Mouse (Mus musculus) cerebellum, adult 2 months (tissue): ENCODE results near the gene Nr2e1.

Experiments used
- CTCF ChIP-seq: fragments of 200-500 bp; IDR thresholded peaks from 2 replicates; pipeline ENCODE4 v1.5.1; 2011; ENCODE audit warnings: low read depth, mild to moderate bottlenecking, control low read depth, low read length, moderate library complexity, borderline replicate concordance; ENCODE audit not compliant: insufficient read depth
- POLR2A ChIP-seq: fragments of 200-500 bp; IDR thresholded peaks from 2 replicates; pipeline ENCODE4 v1.6.1; 2011; ENCODE audit warnings: low read length, control low read depth, borderline replicate concordance; ENCODE audit not compliant: insufficient read depth

DNA sequence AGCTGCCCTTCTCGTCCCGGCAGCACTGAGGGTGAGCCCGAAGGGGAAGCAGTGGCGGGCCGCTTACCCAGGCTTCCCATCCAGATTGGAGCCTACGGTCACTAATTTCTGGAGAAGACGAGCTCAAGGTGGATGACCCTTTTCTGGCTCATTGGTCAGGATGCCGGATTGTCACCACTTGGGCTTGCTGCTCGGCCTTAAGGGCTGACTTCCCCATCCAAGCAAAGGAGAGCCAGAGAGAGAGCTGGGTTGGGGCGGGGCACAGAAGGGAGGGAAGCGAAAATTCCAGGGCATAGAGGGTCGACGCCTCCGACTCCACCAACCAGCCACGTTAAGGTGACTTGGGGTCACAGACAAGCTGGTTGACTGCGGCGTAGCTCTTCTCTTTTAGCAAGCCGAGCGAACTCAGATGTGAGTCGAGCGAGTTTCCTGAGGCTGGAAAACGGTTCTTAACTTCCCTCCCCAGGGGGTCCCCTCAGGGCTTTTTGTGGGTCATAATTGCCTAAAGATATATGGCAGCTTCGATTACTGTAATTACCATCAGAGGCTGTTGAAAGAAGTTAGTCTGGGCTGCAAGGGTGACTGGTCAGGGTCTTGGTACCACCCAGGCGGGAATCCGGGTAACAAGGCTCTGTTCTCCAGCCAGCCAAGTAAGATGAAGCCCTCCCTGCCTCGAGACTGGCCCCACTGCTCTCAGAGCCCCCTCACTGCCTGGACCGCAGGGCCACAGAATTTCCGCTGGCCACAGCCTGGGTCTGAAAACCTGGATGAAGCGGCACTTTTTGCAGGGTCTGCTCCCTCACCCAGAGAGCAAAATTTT, 3.1 kb downstream of the Nr2e1 start:
- TF ChIP-seq POLR2A (no peak), CTCF (no peak)
